Mouse (Mus musculus): ENCODE results near the gene Nmnat3.

DNA sequence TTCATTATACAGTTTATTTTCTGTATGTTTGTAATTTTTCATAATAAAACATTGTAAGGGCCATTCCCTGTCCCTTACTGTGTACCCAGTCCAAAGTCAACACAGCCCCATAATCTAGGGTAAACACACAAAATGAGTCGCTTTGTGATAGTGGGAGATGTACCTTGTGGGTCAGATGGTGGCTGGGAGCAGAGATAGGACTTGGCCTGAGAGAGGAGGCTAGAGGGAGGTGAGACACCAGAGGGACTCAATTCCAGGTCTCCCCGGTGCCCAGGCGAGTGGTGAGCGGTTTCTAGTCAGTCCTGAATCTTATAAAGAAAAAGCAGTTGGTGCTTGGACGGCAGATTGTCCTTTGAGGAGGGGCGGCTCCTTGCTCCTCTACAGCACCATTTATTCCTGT lies 26.4 kb downstream of the Nmnat3 start:
- no peak for TF ChIP-seq EP300 (optimal IDR thresholded peaks at IDR 0.05)
- TF ChIP-seq CTCF (IDR thresholded peaks at IDR 0.05; ENCODE audit: low read depth) = no peak

All from stomach, postnatal 0 days (tissue).